Mouse (Mus musculus) mesoderm, embryonic 11.5 days (tissue): ENCODE measurements around the gene Pdss2.
"Not testable (repeated sequence)": the region's sequence is repeated elsewhere in the genome, so short reads cannot be mapped to it uniquely, and the experiment has no call there.

Experiments
- DNase-seq: peaks from one replicate; pipeline ENCODE4 v3.0.0-alpha.2; 2012; ENCODE audit warnings: low read depth, low spot score

Pdss2 gene

GRCm38 (mm10) chr10:43373035-43373434 lies 151.7 kb downstream of the Pdss2 start:
- peak; percentile 39 for DNase-seq

GRCm38 (mm10) chr10:43373666-43374065 lies 152.4 kb downstream of the Pdss2 start:
- no peak for DNase-seq

GRCm38 (mm10) chr10:43375286-43375685 lies 154.0 kb downstream of the Pdss2 start:
- DNase-seq = no peak

GRCm38 (mm10) chr10:43376749-43377148 lies 155.5 kb downstream of the Pdss2 start:
- no peak for DNase-seq

GRCm38 (mm10) chr10:43378279-43378678 lies 157.0 kb downstream of the Pdss2 start:
- peak; percentile 69 for DNase-seq

- no peak for DNase-seq
These were observed 157.7 kb downstream of the Pdss2 start for GRCm38 (mm10) chr10:43378732-43379644.

GRCm38 (mm10) chr10:43382660-43383059 lies 161.4 kb downstream of the Pdss2 start:
- DNase-seq = no peak

GRCm38 (mm10) chr10:43384623-43385022 lies 163.3 kb downstream of the Pdss2 start:
- DNase-seq = no peak

- no peak for DNase-seq
These were observed 171.6 kb downstream of the Pdss2 start for GRCm38 (mm10) chr10:43392921-43393320.

- DNase-seq = no peak
These were observed 172.5 kb downstream of the Pdss2 start for GRCm38 (mm10) chr10:43393818-43394217.

- DNase-seq = no peak
These were observed 174.5 kb downstream of the Pdss2 start for GRCm38 (mm10) chr10:43395824-43396223.

- DNase-seq = no peak
These were observed 178.5 kb downstream of the Pdss2 start for GRCm38 (mm10) chr10:43399596-43400316.

- no peak for DNase-seq
These were observed 184.8 kb downstream of the Pdss2 start for GRCm38 (mm10) chr10:43406107-43406506.

GRCm38 (mm10) chr10:43406885-43407284 lies 185.6 kb downstream of the Pdss2 start:
- no peak for DNase-seq

GRCm38 (mm10) chr10:43409506-43410230 lies 188.4 kb downstream of the Pdss2 start:
- DNase-seq = no peak

- DNase-seq = not testable (repeated sequence)
These were observed 189.9 kb downstream of the Pdss2 start for GRCm38 (mm10) chr10:43411164-43411563.

GRCm38 (mm10) chr10:43417346-43417745 lies 196.1 kb downstream of the Pdss2 start:
- no peak for DNase-seq

GRCm38 (mm10) chr10:43420660-43421413 lies 199.6 kb downstream of the Pdss2 start:
- DNase-seq = no peak

- DNase-seq = no peak
These were observed 200.9 kb downstream of the Pdss2 start for GRCm38 (mm10) chr10:43422061-43422770.

GRCm38 (mm10) chr10:43424545-43424944 lies 203.3 kb downstream of the Pdss2 start:
- no peak for DNase-seq

GRCm38 (mm10) chr10:43430606-43431005 lies 209.3 kb downstream of the Pdss2 start:
- DNase-seq = no peak
